Mouse (Mus musculus): ENCODE measurements at regions not wholly inside any gene's neighbourhood (a gene's known extent, or its start where the extent isn't known, plus 50 kb on each side); places are given as distances from the start of the nearest gene placed in this dataset.
A peak's percentile ranks its signal among the peaks of the same experiment; 100 is the strongest.

DNA sequence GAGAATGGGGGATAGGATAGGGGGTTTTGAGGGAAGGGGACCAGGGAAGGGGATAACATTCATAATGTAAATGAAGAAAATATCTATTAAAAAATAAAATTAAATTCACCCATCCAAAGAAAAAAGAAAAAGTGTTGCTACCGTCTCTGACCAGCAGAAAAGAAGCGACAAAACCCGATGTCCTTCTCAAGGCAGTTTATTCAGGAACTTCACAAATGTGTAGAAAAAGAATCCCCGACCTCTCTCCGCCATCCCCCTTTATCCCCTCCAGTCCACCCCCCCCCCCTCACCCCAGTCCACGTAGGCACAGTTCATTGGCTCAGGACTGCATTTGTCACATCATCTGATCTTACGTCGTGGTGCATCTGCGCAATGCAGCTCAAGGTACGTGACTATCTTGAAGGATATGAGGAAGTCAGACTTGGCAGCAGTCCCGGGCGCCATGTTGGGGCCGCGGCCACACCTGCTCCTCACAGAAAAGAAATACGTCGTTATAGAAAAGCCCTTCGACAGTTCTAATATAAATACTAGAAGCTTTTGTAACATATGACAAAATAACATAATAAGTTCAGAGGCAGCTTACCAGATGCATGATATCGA lies 750.3 kb downstream of the Kcnj2 start:
- DNase-seq (ENCODE audit: low read depth, low spot score), result no peak

DNA sequence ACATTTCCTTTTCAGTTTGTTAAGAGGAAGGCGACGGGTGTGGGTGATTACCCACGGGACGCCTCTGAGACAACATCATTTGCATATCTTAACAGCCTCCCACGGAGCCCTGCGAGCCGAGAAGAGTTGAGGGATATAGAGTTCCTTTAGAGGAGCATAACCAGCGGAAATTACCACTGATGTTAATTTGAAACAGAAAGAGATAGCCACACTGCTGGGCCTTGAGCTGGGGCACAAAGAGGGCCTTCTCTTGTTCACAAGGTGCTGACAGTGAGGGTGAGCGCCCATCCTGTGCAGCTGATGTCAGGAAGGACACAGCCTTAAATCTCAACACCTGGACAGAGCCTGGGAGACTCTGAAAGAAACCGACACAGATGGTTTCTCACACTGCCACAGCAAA lies 752.2 kb downstream of the Kcnj2 start:
- no peak for DNase-seq (ENCODE audit: low read depth, low spot score)

DNA sequence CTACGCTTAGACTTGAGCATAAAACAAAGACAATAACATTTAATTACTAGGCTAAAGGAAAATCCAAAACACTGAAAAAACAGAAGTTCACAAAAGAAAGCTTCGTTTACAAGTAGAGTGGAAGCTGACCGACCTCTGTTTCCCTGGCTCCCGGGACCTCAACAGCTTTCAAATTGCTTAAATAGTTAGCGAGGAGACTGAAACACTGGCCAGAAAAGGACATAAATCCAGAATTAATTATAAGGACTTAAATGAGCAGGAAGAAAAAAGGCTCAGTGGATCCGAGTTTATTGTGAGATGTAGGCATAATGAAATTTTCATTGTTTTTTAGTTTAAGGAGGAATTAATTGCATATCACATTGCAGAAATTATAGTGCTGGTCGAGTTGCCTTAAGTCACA lies 754.4 kb downstream of the Kcnj2 start:
- DNase-seq (ENCODE audit: low read depth, low spot score), result no peak

DNA sequence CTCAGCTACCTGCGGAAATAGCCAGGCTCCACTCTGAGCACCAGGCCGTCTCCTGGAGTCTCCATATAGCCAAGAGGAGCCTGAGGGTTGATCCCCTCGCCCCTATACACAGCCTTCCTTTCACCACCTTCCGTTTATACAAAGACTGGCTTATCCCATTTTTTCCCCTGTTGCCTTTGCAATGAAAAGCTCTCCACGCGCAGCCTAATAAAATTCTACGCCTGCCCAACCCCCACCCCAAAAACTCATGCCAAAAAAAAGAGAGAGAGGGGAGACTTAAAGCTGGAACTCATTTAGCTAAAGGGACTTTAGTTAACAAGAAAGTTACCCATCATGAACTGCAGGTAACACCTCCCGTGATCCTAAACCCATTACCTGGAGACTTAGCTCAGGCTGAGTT lies 762.5 kb downstream of the Kcnj2 start:
- DNase-seq (ENCODE audit: low read depth, low spot score), result no peak

DNA sequence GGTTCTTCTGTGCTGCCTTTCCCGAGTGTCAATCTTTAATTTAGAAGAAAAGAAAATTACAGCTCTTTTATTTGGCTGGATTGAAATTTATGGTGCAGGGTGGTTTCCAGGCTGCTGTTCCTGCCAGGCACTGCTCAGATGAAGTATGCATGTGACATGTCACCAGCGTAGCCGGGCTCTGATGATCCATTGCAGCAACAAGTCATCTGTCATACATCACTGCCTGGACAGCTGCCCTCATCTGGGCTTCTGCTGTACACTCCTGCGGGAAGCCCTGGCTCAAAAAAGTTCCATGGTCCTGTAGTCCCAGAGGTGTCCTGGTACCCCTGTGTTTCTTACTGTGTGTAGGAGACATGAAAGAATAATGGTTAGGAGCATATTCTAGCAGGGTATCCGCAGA lies 773.0 kb downstream of the Kcnj2 start:
- no peak for DNase-seq (ENCODE audit: low read depth, low spot score)

DNA sequence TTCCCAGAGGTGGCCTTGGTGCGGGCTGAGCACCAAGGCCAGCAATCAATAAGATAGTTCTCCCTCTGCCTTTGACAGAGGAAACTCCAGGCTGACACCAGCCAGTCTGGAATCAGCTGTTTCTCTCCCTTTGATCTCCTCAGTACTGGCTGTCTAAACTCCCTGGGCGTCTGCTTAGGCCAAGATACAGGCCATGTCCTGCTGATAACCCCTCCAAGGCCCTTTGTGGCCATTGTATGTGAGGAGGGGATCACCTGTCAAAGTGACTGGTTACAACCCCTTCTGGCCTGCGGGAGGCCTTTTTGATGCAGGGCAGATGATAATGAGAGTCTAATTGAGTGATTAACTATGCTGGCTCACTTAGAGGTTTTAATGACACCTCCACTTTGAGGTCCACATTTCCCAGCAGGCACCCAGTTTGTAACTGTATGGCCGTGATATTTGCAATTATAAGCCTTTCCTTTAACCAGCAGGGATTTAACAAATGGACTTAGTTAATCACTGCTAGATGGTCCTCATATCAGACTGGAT lies 777.8 kb downstream of the Kcnj2 start:
- DNase-seq (ENCODE audit: low read depth, low spot score), result no peak

DNA sequence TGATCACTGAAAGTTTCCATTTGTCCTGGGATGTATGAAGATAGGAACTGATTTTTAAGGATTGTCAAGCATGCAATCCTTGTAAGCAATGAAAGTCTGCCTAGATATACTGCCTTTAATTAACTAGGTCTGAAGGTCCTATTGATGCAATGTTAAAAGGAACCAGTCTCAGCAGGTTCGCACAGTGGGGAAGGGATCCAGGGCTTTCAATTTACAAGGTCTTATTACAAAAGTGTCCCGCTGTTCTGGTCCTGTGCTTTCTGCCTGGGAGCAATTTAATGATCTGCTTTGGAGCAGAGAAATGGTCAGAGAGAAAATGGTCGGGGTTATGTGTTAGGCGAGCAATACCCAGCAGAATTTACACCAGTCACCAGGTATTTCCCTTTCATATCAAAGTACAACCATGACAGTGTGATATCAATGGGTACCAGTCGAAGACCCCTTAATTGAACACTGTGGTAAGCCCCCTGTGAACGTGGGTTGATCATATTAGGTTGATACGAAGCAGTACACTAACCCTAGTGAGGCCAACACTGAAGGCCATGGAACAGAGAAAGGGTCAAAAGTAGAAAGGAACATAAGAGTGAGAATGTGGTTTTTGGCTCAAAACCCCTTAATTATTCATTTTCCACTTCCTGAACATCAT lies 778.5 kb downstream of the Kcnj2 start:
- no peak for DNase-seq (ENCODE audit: low read depth, low spot score)

DNA sequence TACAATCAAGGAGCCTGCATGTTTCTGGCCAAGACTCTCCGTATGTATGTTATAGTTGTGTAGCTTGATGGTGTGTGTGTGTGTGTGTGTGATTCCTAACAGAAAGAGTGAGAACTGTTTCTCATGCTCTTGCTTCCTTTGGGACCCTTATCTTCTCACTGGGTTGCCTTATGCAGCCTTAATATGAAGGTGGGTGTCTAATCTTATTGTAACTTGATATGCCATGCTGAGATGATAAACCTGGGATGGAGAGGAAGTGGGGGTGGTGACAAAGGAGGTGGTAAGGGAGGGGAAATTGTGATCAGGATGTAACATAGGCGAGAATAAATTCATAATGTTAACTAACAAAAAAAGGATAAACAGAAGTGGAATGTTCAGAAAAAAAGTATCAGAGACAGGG lies 791.3 kb downstream of the Kcnj2 start:
- no peak for DNase-seq (ENCODE audit: low read depth, low spot score)

DNA sequence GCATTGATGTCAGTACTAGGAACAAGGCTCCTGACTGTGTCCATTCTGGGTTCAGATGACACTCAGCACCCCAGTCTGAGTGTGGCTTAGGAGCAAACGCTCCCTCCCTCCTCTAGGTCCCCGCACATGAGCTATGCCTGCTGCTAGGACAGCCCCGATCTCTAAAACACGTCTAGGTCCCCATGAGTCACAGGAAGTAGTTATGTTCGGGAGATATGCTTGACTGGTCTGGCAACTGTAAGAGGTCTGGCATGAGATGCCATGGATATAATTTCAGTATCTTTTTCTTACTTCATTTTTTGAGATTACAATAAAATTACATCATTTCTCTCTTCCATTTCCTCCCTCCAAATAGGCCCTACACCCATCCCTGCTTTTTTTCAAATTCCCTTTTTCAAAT lies 792.1 kb downstream of the Kcnj2 start:
- DNase-seq (ENCODE audit: low read depth, low spot score), result peak; percentile 56

DNA sequence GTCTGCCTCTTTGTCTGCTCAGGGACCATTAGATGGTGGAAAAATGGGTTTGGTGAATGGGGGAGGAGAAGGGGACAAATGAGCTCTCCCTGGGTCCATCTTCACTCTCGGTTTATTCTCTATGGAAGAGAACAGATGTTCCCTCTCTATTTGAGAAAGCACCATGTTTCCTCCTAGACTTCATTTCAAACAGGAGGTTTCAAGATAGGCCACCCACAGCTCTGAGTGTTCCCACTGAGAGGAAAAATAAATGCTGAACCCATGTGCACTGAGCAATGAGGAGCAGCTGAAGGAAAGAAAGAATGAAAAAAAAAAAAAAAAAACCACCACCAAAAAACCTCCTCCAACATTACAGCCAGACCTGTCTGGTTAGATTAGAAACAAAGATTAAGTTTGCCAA lies 799.2 kb downstream of the Kcnj2 start:
- no peak for DNase-seq (ENCODE audit: low read depth, low spot score)

DNA sequence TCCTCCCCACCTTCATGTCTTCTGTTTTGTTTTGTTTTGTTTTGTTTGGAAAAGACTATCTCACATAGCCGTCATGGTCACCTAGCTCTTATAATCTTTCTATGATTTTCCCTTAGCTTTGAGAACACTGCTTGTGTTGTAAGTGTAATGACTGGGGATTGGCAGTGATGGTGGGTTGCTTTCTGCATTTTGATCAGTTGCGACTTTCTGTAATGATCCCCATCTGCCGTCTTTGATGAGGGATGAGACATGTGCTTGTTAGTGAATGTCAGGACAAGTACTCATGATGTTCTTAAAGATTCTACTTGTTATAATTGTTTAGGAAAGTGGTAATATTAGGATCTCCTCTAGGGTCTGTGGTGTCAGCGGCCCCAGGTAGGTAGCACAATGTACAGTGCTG lies 809.4 kb downstream of the Kcnj2 start:
- no peak for DNase-seq (ENCODE audit: low read depth, low spot score)

DNA sequence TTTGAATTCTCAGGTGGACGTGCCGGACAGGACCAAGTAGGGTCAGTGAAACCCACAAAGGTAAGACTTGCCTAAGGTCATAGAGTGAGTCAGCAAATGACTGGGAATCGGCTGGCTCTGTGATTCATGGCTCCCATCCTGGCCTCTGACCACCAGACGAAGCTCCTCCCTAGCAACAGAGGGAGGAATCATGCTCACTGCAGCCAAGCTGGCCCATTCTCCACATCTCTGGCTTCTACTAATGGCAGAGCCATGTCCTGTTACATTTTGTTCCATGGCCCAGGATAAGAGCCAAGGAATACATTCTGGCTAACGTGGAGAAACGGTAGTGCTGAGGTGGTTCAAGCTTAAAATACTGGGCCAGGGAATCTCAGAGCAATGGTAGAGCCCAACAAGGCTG lies 814.2 kb downstream of the Kcnj2 start:
- DNase-seq (ENCODE audit: low read depth, low spot score), result peak; percentile 68

DNA sequence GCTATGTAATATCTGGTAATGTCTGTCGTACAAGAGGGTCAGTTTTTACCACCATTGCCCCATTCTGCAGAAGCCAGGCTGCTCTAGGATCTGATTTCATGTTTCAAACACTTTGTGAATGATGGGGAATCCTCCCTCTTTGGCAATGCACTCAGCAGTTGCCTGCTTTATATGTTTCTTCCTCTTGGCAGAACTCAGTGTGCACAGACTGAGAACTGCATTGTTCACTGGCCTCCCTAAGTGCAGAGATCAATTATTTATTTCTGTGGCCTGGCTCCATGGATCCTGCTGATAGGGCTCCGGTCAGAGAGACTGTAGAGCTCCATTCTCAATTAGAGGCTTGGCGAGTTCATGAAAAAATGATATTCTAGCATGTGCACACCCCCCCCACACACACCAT lies 824.1 kb downstream of the Kcnj2 start:
- no peak for DNase-seq (ENCODE audit: low read depth, low spot score)

DNA sequence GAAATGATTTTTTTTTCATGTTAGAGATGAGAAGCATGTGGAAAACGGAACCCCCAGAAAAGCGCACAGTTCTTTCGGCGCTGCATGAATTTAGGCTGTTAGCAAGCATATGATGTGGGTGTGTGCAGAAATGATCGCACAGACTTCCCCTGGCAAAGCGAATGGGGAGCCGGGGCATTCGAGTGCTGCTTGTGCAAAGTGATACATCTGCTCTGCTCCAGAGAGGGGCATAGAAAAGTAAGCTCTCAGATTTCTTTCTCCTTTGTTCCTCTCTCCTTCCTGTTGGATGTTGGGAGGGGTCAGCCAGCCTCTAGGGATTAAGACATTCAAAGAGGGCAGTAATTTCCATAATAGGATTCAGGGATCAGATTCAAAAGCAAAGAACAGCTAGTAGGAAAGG lies 827.9 kb downstream of the Kcnj2 start:
- no peak for DNase-seq (ENCODE audit: low read depth, low spot score)

DNA sequence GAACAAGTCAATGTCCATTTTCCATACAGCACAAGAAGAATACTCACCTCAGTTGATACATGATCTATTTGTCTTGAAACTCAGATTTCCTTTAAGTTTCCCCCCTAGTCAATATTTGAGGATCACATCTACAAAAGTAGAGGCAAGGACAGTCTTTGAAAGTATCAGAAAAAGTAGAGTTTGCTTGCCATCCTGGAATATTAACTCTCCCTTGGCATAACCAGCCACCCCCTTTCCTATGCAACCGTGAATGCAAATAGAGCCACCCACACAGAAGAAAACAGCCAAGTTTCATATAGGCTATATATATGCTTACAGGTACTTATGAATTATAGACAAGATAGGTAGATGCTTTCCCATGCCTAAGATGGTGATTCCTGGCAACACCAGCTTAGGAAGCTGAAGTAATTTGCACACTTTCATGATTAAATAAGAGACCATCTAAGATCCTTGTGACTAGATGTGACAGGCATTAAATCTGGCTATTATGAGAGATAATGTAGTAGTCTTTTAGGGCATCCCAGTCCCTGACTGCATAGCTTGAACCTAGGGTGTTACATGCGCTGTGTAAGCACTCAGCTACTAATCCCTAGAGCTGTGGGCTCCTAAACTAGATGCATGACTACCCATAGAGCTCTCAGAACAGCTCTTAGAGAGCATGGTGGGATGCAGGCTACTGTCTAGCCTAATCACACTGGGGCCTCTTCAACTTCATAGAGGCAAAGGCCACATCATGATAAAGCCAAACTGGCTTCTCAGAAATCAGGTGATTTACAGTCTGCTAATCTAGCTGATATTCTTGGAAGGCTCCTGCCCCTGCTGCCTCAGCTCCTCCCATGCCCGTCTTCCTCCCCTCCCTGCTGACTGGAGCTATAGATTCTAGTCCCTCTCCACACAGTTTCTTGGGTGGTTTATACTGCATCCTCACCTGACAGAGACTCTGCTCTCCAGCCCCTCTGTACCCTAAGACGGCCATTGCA lies 829.5 kb downstream of the Kcnj2 start:
- DNase-seq (ENCODE audit: low read depth, low spot score), result no peak

DNA sequence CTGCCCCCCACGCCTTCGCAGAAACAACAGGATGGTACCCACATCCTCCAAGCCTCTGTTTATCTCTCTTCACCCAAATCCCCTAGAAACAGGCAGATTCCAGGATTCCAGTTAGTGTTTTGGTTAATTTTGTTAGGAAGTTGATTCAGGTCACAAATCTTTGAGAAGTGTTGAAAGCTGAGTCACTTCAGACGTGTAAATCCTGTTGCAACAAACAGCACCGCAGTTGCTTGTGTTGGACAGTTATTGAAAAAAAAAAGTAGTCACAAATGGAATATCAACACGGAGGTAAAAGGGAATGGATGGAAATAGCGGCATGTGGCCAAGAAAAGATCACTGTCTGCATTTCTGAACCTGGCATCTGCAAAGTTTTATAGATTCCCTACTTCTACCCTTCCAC lies 831.0 kb downstream of the Kcnj2 start:
- DNase-seq (ENCODE audit: low read depth, low spot score), result peak; percentile 68

DNA sequence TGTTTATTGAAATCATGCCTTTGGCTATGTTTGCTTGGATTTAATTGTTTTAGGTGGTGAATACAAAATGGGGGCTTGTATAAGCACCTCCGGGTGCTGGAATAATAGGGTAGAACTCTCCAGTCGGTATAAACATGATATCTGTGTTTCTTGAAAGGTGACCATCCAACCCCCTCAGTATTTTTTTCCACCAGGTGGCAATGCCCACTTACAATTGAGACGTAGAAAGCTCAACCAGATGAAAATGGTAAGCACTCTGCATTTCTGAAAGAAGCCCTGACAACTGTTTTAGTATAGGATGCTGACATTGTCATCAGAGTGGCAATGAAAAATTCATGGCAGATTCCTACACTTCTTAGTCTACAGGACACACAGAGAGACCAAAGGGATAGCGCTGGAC lies 838.1 kb downstream of the Kcnj2 start:
- DNase-seq (ENCODE audit: low read depth, low spot score), result peak; percentile 53

DNA sequence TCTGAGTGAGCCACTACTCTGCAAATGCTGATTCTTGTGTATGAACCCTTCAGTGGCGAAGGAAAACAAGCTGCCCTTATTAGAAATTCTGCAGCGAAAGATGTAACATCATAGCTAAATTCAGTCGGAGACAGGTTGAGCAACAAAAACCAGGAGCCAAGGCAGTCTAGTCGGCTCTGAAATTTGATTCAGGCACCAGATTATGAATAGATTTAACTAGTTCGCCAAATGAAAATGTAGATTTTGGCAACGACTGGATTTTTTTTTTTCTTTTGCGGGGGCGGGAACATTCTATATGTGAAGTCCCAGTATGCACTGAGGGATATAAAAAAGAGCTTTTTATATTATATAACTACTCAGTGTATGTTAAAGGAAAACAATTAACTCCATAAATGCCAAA lies 847.9 kb downstream of the Kcnj2 start:
- DNase-seq (ENCODE audit: low read depth, low spot score), result no peak

DNA sequence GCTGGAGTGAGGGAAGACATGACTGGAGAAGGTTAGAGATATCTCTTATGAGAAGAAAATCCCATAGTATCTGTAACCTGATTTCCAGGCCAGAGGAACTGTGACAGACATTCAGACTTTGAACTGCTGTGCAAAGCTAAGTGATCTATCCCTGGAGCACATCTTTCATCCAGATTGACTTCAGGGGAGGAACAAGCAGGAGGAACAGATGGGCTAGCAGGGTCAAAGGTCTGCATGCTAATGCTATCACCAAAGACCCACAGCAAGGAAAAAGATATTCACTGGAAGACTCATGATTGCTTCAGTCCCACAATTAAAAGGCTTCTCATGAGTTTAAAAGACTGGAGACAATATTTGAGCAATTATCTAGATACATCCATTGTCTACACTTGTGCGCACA lies 855.7 kb upstream of the Sox9 start:
- no peak for DNase-seq (ENCODE audit: low read depth, low spot score)

DNA sequence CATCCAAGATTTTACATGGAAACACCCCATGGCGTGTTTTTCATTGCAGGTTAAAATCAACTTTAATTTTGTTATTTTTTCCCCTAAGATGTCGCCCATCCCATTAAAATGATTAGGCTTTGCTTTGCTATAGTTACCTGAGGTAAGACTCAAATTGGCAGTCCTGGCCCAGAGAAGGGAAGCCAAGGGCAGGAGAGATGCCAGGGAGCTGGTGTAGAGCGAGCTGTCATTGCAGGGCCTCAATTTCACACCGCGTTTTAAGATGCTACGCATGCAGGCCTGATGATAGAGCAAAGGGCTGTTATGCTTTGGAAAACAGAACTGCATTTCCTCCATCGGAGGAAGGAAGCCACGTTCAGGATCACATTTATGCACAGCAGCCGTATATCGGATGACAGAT lies 852.7 kb upstream of the Sox9 start:
- no peak for DNase-seq (ENCODE audit: low read depth, low spot score)

DNA sequence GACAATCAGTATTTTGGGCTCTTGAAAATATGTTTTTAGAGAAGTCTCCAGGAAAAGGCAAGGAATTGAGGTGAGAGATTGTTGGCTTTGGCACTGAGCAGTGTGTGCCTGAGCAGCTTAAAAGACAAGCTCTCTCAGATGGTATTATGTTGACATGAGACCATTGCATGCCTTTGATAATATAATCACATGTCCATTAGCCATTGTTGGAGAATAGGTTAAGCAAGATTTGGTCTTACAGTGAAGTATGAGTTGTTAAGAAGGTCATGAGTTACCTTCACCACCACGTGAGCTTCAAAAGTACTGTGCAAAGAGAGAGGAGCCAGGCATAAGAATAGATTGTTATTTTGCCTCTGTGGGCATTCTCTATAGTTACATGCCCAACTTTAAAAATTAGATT lies 850.0 kb upstream of the Sox9 start:
- no peak for DNase-seq (ENCODE audit: low read depth, low spot score)

DNA sequence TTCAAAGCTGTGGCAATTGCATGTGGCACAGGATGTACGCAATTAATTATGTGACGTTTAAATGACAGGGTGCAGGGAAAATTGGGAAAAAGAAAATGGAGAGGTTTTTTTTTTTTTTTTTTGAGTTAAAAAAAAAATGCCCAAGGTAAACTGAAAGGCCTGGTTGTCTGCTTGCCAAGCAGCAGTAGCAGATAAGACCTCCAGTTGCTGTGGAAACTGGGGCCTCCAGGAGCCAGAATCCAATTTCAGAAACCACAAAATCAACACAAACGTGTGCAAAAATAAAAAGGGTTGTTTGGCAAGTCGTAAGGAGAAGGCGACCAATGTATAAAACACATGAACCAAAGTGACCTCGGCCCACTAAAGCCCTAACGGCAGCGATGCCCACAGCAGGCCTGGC lies 837.7 kb upstream of the Sox9 start:
- DNase-seq (ENCODE audit: low read depth, low spot score), result no peak

DNA sequence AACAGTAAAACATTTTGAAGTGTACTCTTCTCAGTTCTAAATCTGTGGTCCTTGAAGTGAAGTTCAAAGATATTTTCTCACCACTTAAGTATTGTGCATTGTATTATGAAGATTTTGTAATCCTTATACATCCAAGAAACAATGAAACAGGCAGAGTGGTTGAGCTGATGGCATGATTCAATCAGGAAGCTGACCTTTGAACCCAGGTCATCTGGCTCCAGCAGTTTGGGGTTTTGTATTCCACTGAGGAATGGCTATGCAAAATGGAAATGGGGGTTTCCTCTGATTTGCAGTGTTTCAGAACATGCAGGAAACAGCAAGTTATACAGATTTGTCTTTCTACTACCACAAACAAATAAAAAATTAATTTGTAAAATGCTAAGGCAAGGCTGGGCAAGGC lies 836.2 kb upstream of the Sox9 start:
- no peak for DNase-seq (ENCODE audit: low read depth, low spot score)

Measured in 3T3-L1 (cell line).